Mouse (Mus musculus): Measurements from ENCODE around the gene Alkbh5. TPM values are rescaled to one million over a fixed set of nuclear protein-coding genes. Genes with fewer than 3 reads are reported as not detected.

Alkbh5 gene
- 40.9 and 41.2 TPM in 2 replicates for polyA plus RNA-seq (2015; fragmentation: Nextera tagmentation; extraction: Ambion mirVana)

DNA sequence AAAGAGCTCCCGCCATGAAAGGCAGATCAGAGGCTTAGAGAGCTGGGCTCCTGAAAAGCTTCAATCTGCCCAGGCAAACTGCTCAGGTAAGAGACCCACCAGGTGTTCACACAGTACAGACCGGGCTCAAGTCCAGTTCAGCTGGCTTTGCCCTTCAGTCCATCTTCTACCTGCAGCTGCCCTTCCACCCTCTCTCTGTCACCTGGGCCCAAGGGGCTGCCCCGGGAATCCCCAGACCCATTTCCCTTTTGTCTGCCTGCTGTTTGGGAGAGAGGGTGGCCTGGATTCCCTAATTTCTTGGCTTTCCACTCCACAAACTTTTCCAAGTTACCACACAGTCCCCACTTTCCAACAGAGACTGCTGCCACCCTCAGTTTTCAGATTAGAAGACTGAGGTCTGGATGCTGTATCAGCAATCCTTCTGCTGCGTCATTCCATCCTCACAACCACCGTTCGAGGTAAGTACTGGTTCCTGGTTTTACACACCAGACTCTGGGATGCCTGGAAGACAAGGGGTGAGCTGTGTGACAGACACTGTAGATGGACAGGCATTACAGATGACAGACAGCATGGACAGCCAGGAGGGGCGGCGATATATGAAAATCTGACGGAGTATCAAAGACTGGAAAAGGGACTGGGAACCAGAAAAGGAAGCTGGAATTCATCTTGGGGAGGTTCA is at the start of gene Alkbh5:
TSS of gene Alkbh5 (plus strand) at position 202 of the 679 bp plus-strand sequence.
- no peak for ATAC-seq (ENCODE audit: insufficient read depth, low FRiP score, low read depth)
- Histone ChIP-seq H3K9me3 (no peaks in the 10 kb centered on the region), H3K27ac (peak within 1 kb of the TSS; percentile 99), H3K27me3 (replicated peaks) (no peaks in the 10 kb centered on the region), H3K4me2 (peak within 1 kb of the TSS; percentile 61), H3K9ac (peak within 1 kb of the TSS; percentile 25), H3K4me1 (peaks cover 18% of the 10 kb centered on the region), H3K36me3 (no peaks in the 10 kb centered on the region), H3K4me3 (replicated peaks) (peak within 1 kb of the TSS; percentile 87)
- WGBS = 22% methylated on average over 9 of the region's 9 CpGs

DNA sequence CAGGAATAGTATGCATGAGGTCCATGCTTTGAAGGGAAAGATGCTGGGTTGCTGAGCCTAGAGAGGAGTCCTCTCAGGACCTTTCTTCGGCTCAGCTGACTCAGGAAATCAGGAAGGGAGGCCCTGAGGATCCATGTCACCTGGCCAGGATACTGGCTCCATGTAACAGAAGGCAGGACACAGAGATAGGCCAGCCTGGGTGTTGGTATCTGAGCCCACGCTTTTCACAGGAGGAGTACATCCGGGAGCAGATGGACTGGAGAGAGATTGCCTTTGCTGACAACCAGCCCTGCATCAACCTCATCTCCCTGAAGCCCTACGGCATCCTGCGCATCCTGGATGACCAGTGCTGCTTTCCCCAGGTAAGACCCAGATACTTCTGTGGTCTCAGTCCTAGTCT is 43.5 kb upstream of the Alkbh5 start:
- Histone ChIP-seq H3K9me3 (no peaks in the 10 kb centered on the region), H3K27ac (no peak overlapping the region), H3K4me1 (no peaks in the 10 kb centered on the region), H3K4me3 (replicated peaks) (no peak overlapping the region), H3K36me3 (no peaks in the 10 kb centered on the region), H3K27me3 (replicated peaks) (0 out of 2 replicates have a peak, but pooled peaks cover 3% of the 10 kb centered on the region), H3K9ac (no peak overlapping the region), H3K4me2 (no peak overlapping the region)
- ATAC-seq (ENCODE audit: insufficient read depth, low FRiP score, low read depth) = no peak
- 80% methylated on average over 5 of the region's 5 CpGs for WGBS

GRCm38 (mm10) chr11:60495692-60496091 is 40.5 kb upstream of the Alkbh5 start:
- Histone ChIP-seq H3K4me3 (replicated peaks) (no peak overlapping the region), H3K9me3 (no peaks in the 10 kb centered on the region), H3K4me1 (no peaks in the 10 kb centered on the region), H3K27me3 (replicated peaks) (0 out of 2 replicates have a peak, but pooled peaks cover 3% of the 10 kb centered on the region), H3K9ac (no peak overlapping the region), H3K4me2 (no peak overlapping the region), H3K27ac (no peak overlapping the region), H3K36me3 (no peaks in the 10 kb centered on the region)
- ATAC-seq (ENCODE audit: insufficient read depth, low FRiP score, low read depth) = no peak
- WGBS = 53% methylated on average over 2 of the region's 2 CpGs

- Histone ChIP-seq H3K9ac (no peak overlapping the region), H3K27ac (no peak overlapping the region), H3K27me3 (replicated peaks) (no peaks in the 10 kb centered on the region), H3K36me3 (no peaks in the 10 kb centered on the region), H3K9me3 (no peaks in the 10 kb centered on the region), H3K4me1 (peaks cover 10% of the 10 kb centered on the region), H3K4me2 (no peak overlapping the region), H3K4me3 (replicated peaks) (no peak overlapping the region)
- no peak for ATAC-seq (ENCODE audit: insufficient read depth, low FRiP score, low read depth)
- 84% methylated on average over 13 of the region's 13 CpGs for WGBS
Measured at GRCm38 (mm10) chr11:60507281-60507680, 28.9 kb upstream of the Alkbh5 start.

DNA sequence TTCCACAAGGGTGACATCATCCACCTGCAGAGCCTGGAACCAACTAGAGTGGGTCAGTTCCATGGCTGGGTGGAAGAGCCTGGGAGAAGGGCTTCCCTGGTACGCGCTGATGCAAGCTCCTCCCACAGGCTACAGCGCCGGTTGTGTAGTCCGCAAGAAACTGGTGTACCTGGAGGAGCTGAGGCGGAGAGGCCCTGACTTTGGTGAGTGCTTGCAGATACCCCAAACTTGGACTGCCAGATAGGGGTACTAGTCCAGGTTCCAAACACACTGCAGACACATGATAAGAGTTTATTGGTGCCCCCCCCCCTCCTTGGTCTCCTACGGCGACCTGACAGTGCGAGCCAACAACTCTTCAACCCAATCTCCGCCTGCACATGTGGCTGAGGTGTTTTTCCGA is 27.2 kb upstream of the Alkbh5 start:
- H3K4me3 ChIP-seq (replicated peaks) = peak overlapping the region; percentile 35
- no peak overlapping the region for H3K9ac ChIP-seq
- WGBS = 4% methylated on average over 11 of the region's 11 CpGs
- H3K27me3 ChIP-seq (replicated peaks) = no peaks in the 10 kb centered on the region
- peak overlapping the region; percentile 77 for H3K4me2 ChIP-seq
- ATAC-seq (ENCODE audit: insufficient read depth, low FRiP score, low read depth) = peak; percentile 64
- no peaks in the 10 kb centered on the region for H3K36me3 ChIP-seq
- H3K9me3 ChIP-seq = no peaks in the 10 kb centered on the region
- H3K27ac ChIP-seq = no peak overlapping the region
- H3K4me1 ChIP-seq = peaks cover 10% of the 10 kb centered on the region

DNA sequence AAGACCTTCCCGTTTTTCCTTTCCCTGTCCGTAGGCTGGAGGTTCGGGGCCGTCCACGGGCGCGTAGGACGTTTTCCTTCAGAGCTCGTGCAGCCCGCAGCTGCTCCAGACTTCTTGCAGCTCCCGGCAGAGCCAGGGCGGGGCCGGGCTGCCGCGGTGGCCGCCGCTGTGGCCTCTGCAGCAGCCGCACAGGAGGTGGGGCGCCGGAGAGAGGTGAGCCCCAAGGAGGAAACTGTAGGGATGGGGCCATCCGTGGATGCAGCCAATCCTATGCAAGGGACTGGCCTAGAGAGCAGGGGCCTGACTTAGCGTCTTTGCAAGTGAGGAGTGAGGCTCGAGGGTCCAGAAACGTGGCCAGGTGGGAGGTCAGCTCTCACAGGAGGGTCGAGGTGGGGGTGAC is 26.7 kb upstream of the Alkbh5 start:
- ATAC-seq (ENCODE audit: insufficient read depth, low FRiP score, low read depth) = peak; percentile 71; the same call in 1 of the 2 replicates
- H3K4me1 ChIP-seq = peaks cover 10% of the 10 kb centered on the region
- H3K27me3 ChIP-seq (replicated peaks) = no peaks in the 10 kb centered on the region

DNA sequence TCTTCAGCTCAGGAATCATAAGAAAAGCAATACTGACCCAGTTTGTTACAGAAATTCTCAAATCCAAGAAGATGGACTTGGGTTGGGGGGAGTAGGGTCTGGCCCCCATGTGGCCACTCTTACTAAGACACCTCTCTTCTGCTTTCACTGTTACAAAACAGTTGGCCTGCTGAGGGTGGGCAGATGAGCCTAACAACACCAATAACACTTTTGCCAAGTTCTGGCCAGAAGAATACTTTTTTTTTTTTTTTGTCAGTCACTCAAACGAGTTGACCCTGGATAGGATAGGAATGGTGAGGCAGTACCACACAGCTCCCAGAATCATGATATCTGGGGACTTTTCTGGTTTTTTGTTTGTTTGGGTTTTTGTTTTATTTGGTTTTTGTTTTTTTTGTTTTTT is 24.3 kb upstream of the Alkbh5 start:
- Histone ChIP-seq H3K36me3 (no peaks in the 10 kb centered on the region), H3K27me3 (replicated peaks) (no peaks in the 10 kb centered on the region), H3K4me2 (no peak overlapping the region), H3K9ac (no peak overlapping the region), H3K27ac (no peak overlapping the region), H3K4me3 (replicated peaks) (no peak overlapping the region), H3K4me1 (peaks cover 10% of the 10 kb centered on the region), H3K9me3 (no peaks in the 10 kb centered on the region)
- no peak for ATAC-seq (ENCODE audit: insufficient read depth, low FRiP score, low read depth)
- 76% methylated on average over 1 of the region's 1 CpGs for WGBS

More for the DNA sequence above, 26.7 kb upstream of the Alkbh5 start:
- Histone ChIP-seq H3K9ac (peak overlapping the region; percentile 12; the same call in 1 of the 2 replicates), H3K27ac (no peak overlapping the region), H3K4me3 (replicated peaks) (peak overlapping the region; percentile 35), H3K4me2 (peak overlapping the region; percentile 77), H3K36me3 (no peaks in the 10 kb centered on the region), H3K9me3 (no peaks in the 10 kb centered on the region)
- WGBS = 1% methylated on average over 25 of the region's 25 CpGs

DNA sequence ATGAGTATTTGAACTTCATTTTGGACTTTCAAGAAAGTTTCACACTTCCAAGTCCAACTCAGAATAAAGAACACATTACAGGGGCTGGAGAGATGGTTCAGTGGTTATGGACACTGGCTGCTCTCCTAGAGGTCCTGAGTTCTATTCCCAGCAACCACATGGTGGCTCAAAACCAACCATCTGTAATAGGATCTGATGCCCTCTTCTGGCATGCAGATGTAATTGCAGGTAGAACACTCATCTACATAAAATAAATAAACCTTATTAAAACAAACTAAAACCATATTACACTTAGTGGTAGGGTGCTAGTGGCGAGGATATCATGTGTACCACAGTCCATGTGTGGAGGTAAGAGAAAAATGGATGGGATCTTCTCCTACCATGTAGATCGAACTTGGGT is 23.7 kb upstream of the Alkbh5 start:
- H3K9me3 ChIP-seq = no peaks in the 10 kb centered on the region
- ATAC-seq (ENCODE audit: insufficient read depth, low FRiP score, low read depth) = no peak
- WGBS = 76% methylated on average over 2 of the region's 2 CpGs
- peaks cover 10% of the 10 kb centered on the region for H3K4me1 ChIP-seq
- no peaks in the 10 kb centered on the region for H3K36me3 ChIP-seq
- H3K4me3 ChIP-seq (replicated peaks) = no peak overlapping the region
- no peak overlapping the region for H3K4me2 ChIP-seq
- no peaks in the 10 kb centered on the region for H3K27me3 ChIP-seq (replicated peaks)
- H3K9ac ChIP-seq = no peak overlapping the region
- H3K27ac ChIP-seq = no peak overlapping the region

DNA sequence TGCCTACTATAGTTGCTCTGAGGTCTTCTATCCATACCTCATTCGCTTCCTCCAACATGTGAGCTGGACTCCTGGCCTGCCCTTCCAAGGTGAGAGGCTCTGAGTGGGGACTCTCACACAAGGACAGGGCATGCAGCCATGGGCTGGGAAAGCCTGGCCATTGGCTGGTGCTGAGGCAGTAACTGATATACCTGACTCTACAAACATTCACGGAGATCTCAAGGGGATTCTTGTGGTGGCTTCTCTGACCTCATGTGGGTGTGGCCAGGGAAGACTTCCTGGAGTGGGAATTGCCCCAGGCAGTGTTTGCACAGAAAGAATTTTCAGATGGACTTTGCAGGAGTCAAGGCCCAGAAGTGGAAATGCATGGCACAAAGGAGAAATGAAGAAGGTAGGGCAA is 21.2 kb upstream of the Alkbh5 start:
- Histone ChIP-seq H3K27ac (no peak overlapping the region), H3K36me3 (no peaks in the 10 kb centered on the region), H3K4me2 (no peak overlapping the region), H3K9me3 (no peaks in the 10 kb centered on the region), H3K4me3 (replicated peaks) (no peak overlapping the region), H3K9ac (no peak overlapping the region), H3K27me3 (replicated peaks) (no peaks in the 10 kb centered on the region), H3K4me1 (no peaks in the 10 kb centered on the region)
- 53% methylated on average over 2 of the region's 2 CpGs for WGBS
- ATAC-seq (ENCODE audit: insufficient read depth, low FRiP score, low read depth) = no peak

- no peak for ATAC-seq (ENCODE audit: insufficient read depth, low FRiP score, low read depth)
- Histone ChIP-seq H3K4me1 (no peaks in the 10 kb centered on the region), H3K9me3 (no peaks in the 10 kb centered on the region), H3K4me2 (no peak overlapping the region), H3K4me3 (replicated peaks) (no peak overlapping the region), H3K27me3 (replicated peaks) (no peaks in the 10 kb centered on the region), H3K27ac (no peak overlapping the region), H3K36me3 (no peaks in the 10 kb centered on the region), H3K9ac (no peak overlapping the region)
- 76% methylated on average over 4 of the region's 4 CpGs for WGBS
Measured at GRCm38 (mm10) chr11:60518305-60518704, 17.9 kb upstream of the Alkbh5 start.

GRCm38 (mm10) chr11:60522027-60522426 is 14.2 kb upstream of the Alkbh5 start:
- Histone ChIP-seq H3K9me3 (no peaks in the 10 kb centered on the region), H3K4me1 (no peaks in the 10 kb centered on the region), H3K36me3 (no peaks in the 10 kb centered on the region), H3K27me3 (replicated peaks) (no peaks in the 10 kb centered on the region), H3K9ac (no peak overlapping the region), H3K27ac (no peak overlapping the region), H3K4me3 (replicated peaks) (no peak overlapping the region), H3K4me2 (no peak overlapping the region)
- 73% methylated on average over 5 of the region's 5 CpGs for WGBS
- ATAC-seq (ENCODE audit: insufficient read depth, low FRiP score, low read depth) = no peak

DNA sequence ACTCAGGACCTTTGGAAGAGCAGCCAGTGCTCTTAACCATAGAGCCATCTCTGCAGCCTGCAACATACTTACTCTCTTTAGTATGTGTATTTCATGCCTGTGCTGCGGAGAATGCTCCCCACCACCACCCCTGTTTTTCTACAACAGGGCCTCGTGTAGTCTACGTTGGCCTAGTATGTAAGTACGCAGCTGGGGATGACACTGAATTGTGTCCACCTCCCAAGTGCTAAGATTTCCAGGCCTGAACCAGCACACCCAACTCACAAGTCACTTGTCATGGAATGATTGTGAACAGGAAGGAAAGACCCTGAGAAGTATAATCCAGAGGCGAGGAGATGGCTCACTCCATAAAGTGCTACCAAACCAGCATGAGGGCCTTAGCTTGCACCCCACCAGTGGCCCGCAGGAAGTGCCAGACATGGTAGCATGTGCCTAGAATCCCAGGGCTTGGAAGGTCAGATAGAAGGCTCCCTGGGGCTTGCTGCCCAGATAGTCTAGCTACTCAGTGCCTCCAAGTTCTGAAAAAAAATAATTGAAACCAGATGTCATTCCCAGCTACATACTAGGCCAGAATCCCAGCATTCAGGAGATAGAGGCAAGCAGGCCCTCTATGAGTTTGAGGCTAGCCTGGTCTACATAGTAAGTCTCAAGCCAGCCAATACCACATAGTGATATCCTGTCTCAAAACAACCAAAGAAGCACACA is 13.4 kb upstream of the Alkbh5 start:
- Histone ChIP-seq H3K27ac (no peak overlapping the region), H3K36me3 (no peaks in the 10 kb centered on the region)
- ATAC-seq (ENCODE audit: insufficient read depth, low FRiP score, low read depth) = no peak

More for the DNA sequence above, 13.4 kb upstream of the Alkbh5 start:
- WGBS = 89% methylated on average over 6 of the region's 6 CpGs
- Histone ChIP-seq H3K27me3 (replicated peaks) (no peaks in the 10 kb centered on the region), H3K9me3 (no peaks in the 10 kb centered on the region), H3K4me2 (no peak overlapping the region), H3K4me1 (no peaks in the 10 kb centered on the region), H3K9ac (no peak overlapping the region), H3K4me3 (replicated peaks) (no peak overlapping the region)

Data from stomach, embryonic 15.5 days (tissue).